Mouse (Mus musculus) lung, postnatal 0 days (tissue): ENCODE measurements around the gene Fgr.

Source experiments
- CTCF ChIP-seq: IDR thresholded peaks from 2 replicates; pipeline ENCODE4 v1.5.1; 2016; ENCODE audit warnings: antibody characterized with exemption, mild to moderate bottlenecking
- EP300 ChIP-seq: IDR thresholded peaks from 2 replicates; pipeline ENCODE4 v1.6.1; 2016; ENCODE audit warnings: antibody characterized with exemption, mild to moderate bottlenecking, control low read depth

DNA sequence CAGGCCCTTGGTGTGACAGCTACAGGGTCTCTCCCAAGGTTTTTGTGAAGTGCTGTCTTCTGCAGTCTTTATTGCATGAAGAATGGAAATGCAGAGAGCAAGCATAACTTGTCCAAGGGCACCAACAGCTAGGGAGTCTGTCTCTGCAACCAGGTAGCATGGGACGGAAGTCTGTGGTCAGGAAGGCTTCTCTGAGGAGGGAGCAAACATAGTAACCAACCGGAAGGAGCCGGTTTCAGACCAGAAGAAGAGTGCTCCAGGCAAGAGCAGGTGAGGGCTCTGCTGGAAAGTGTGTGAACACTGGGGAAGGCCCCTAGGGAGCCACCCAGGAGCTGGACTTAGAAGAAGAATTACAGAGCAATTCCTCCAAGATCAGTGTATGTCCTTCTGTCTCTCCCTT, 1.8 kb upstream of the Fgr start:
- TF ChIP-seq CTCF (no peak), EP300 (no peak)
